Mouse (Mus musculus) liver, postnatal 0 days (tissue): ENCODE data around the gene Evi5.

ENCODE experiments used
- CTCF ChIP-seq: sonication (generic); IDR thresholded peaks from 2 replicates; pipeline ENCODE4 v1.5.1; 2016; ENCODE audit warnings: antibody characterized with exemption, low read depth
- EP300 ChIP-seq: IDR thresholded peaks from 2 replicates; pipeline ENCODE4 v1.6.1; 2016; ENCODE audit warnings: antibody characterized with exemption, low read depth, mild to moderate bottlenecking

DNA sequence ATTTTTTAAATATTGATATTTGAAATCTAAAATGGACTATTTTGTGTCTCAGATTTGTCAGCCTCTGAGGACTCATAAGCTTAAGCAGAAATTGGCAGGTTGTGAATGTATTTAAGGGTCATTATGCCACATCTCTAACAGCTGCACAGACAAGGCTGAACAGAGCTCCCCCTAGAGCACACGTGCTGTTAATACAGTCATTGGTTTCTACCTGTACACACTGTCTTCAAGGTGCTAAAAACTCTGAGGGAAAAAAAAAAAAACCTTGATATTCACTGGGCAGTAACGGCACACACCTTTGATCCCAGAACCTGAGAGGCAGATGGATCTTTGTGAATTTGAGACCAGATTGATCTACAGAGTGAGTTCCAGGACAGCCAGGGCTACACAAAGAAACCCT, 15.9 kb downstream of the Evi5 start:
- TF ChIP-seq CTCF (peak; percentile 72), EP300 (no peak)
